Mouse (Mus musculus) c-Kit-negative CD71-positive TER-119-positive erythroid progenitor cells, embryonic 14.5 days (primary cell): ENCODE measurements around the gene Espn.

Source experiments
- DNase-seq: peaks from one replicate; pipeline ENCODE4 v3.0.0-alpha.2; 2013; ENCODE audit warnings: low read depth, low spot score

Gene Espn

GRCm38 (mm10) chr4:152146033-152146827, 5.9 kb downstream of the Espn start:
- DNase-seq: no peak

DNA sequence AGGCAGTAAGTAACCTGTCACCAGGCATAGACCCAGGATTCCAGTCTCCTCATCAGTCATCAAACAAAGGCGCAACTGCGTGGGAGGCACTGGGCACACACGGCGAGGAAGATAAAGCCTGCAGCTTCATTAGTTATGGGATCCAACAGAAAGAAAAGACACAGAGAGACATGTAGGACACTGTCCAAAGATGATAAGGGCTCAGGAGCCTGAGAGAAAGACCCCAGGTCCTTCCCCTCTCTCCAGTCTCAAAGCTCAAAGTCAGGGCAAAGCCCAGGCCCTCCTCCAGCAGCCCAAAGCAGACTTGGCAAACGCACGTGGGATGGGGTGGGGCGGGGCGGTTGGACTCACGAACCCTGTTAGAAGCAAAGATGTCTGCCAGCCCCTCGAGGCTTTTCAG, 6.7 kb downstream of the Espn start:
- DNase-seq: no peak

DNA sequence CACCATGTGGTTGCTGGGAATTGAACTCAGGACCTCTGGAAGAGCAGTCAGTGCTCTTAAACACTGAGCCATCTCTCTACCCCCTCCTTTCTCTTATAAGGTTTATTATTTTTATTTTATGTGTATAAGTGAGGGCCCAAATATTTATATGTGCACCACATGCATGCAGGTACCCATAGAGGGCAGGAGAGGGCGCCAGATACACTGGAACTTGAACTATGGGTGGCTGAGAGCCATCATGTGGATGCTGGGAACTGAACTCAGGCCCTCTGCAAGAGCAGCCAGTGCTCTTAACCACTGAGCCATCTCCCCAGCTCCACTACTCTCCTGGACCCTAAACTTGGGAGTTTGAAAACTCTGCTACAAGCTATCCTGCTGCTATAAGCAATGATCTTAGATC, 8.5 kb downstream of the Espn start:
- no peak for DNase-seq

DNA sequence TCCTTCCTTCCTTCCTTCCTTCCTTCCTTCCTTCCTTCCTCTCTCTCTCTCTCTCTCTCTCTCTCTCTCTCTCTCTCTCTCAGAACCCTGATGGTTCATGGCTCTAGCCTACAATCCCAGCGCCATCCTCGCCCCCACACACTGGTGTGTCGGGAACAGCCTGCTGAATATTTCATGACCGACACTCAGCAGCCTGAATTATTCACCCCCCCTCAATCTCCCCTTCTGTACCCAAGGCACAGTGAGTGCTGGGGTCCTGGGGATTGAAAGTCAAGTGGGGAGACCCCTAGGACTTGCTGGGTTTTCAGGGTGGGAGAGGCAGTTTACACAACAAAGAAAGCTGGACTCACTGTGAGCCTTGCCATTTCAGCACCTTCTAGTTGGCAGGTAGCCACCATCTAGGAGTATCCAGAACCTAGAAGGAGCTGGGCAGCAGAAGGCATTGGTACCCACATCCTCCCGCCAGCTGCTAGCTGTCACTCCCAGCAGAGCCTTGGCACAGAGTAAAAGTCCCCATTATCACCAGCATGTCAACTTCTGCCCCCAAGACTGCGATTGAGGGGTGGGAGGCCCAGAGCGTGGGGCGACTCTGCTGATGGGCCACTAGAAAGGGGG, 10.5 kb downstream of the Espn start:
- no peak for DNase-seq

DNA sequence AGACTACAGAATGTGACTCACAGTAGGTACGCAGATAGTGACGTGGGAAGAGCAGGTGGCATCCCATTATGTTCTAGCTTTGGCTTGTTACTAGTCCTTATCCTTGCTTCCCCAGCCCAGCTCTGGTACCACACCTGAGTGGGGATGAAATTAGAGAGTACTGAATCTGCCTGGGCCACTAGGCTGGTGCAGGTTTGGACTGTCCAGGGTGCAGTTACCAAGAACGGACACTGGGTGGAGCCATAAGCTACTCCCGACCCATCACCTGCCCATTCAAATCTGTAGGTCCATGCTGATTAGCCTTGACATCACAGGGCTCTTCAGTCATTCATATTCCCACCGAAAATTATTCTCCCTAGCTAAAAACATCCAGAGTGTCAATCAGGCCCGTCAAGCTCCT, 11.7 kb downstream of the Espn start:
- peak; percentile 37 for DNase-seq

- DNase-seq: peak; percentile 70
Measured at GRCm38 (mm10) chr4:152138497-152139260, 13.5 kb downstream of the Espn start.

- DNase-seq: no peak
Measured at GRCm38 (mm10) chr4:152136876-152137250, 15.3 kb downstream of the Espn start.

DNA sequence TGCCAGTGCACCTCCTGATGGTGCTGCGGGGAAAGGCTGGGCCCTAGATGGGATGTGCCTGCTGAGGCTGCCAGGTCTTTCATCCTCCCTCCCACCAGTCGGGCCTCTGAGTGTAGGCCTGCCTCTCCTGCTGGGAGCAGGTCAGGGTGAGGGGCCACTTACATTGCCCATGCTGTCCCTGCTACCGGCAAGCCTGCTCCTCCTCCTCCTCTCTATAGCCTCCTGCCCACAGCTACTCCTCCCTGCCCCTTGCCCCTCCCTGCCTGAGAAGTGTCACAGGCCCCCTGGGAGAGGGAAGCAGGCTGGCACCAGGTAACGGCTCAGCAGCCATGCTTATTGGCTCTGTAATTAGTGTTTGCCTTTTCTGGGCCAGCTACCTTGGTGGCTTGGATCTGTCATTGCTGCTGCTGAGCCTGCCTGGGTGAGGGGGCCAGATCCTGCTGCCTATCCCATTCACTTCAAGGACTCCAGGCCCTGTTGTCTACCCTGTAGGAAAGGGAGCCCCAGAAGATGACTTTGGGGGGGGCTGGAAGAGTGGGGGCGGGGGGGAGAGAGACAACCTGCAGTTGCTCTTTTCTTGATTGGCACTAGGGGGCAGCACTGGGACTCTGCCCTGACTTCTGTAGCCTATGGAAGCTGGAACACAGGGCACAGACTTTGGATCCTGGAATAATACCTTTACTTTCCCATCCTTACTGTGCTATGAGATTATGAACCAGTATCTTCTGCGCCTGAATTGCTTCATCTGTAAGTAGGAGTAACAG, 15.9 kb downstream of the Espn start:
- no peak for DNase-seq

DNA sequence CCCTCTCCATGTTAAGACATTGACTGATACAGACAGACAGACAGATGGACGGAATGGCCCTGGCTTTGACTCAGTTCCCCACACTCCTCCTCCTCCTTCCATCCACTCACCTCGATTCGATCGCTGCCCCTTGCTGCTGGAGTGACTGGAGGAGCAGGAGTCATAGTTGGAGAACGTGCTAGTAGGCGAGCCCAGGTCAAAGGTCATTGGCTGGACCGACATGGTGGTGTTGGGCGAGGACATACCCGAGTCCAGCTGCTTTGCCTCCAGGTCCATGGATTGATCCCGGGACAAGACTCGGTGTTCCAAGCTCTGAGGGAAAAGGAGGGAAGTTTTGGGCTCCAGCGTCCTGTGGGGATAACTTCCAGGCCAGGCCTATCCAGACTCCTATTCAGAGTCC, 16.8 kb downstream of the Espn start:
- no peak for DNase-seq

DNA sequence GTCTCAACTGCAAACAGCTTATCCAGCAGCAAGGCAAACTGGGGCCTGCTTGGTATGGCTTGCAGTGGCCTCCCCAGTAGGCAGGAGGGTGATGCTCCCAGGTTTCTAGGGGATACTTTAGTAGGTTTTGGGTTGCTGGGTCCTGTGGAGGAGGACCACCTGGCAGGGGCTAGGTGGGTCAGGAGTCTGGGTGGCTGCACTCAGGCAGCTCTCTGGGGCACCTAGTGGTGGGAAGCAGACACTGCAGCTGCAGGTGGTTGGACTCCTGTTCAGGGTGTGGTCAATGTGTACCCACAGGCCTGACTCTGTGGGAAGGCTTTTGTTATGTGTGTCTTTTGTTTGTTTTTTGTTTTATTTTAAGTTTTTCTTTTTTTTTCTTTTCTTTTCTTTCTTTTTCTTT, 17.7 kb downstream of the Espn start:
- DNase-seq: peak; percentile 44

DNA sequence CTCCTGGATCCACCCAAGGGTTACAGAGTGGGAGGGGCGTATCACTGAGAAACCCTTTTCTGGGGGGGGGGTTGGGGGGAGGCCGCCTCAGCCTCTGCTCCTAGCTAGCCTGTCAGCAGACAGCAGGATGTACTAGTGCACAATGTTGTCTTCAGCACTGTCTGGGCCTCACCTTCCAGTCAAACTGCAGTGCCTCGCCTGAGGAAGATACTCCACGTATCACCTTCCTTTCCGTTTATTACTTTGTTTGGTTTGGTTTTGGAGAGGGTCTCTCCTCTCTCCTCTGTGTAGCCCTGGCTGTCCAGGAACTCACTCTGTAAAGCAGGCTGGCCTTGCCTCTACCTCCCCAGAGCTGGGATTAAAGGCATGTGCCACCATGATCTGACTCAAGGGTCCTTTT, 19.0 kb downstream of the Espn start:
- DNase-seq: no peak

GRCm38 (mm10) chr4:152132772-152133169, 19.4 kb downstream of the Espn start:
- DNase-seq: no peak

DNA sequence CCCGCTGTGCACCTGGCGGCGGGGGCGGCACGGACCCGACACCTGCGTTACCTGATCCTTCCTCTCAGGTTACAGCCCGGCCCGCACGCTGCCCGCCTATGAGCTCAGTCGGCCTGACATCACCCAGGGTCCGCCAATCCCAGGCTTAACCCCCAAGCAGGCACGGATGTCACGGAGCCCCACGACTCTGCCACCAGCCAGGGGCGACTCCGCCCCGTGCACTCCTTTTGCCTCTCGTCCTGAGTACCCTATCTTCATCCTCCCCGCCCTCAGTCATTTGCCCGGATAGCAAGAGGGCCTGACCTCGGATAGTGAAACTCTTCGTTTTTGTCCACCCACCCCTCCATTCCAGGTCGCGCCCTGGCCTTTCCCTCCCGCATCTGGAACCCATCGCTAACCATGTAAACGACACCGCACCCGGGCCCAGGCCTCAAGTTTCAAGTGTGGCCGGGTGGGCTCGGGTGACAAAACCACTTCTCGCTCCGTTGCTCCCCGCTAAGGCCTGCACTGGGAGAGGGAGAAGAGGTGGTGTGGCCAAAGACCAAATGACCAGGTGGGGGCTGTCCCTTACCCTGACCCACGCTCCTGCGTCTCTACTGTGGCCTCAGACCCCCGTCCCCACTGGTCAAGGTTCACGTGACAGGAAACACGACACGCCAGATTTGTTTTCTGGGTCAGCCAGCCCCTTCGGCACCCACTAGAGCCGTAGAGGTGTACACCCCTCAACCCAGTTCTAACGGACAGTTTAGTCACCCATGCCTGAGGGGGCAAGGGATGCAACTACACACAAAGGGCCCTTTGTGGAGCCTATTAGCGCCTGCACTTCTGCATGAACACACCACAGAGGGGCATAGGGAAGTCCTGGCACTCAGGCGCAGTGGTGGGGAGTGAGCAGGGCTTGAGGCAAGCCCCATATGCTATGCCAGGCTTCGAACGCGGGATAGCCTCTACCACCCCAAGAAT, 20.1 kb downstream of the Espn start:
- no peak for DNase-seq

DNA sequence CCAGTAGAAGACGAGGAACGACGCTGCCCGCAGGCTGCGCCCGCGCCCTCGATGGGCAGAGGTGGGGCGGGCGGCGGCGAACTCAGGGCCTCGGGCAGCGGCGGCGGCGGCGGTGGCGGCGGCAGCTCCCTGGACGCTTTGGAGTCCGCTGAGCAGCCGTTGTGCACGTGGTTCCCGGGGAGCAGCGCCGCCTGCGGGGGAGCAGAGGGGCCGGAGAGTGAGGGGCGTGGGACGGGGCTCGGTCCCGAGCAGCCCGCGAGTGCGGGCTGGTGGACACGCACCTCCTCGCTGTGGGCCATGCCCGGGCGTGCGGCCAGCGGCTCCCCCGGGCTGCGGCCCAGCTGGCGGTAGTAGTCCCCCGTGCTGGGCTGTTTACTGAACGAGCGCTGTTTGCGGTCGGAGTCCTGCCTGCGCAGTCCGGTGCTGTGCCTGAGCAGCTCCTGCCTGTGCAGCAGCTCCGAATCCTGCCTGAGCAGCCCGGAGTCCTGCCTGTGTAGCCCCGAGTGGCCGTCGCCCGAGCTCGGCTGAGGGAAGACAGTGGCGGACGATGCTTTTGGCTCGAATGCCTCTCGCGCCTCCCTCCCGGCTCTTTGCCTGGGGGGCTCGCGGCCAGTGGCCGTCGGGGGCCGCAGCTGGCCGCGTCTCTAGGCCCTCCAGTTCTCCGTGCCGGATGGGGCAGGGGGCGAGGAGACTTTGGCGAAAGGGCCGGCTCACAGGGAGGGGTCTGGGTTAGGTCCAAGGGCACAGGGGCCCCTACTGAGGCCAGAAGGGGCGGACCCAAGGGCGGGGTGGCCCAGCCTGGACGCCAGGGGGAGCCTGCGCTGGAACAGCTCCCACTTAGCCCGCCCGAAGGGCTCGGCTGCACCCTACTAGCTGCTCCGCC, 21.2 kb downstream of the Espn start:
- DNase-seq: no peak

- DNase-seq: no peak
Measured at GRCm38 (mm10) chr4:152129395-152129930, 22.7 kb downstream of the Espn start.

DNA sequence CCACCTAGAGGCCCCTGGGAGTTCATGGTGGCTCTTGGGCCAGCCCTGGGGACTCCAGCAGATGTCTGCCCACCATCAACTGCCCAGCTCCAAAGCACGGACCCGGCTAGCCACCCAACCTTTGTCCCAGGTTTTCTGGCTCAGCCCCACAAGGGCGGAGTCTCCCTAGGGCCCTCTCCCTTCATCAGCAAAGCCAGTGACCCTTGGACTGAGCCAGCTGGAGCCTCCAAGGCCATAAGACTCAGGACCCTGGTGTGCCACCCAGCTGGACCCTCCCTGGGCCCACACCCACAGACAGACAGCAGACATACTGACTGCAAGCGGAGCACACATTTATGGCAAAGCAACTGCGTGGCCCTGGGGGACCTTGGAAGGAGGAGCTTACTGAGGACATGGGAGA, 23.4 kb downstream of the Espn start:
- DNase-seq: no peak

GRCm38 (mm10) chr4:152127884-152128283, 24.3 kb downstream of the Espn start:
- DNase-seq: no peak

DNA sequence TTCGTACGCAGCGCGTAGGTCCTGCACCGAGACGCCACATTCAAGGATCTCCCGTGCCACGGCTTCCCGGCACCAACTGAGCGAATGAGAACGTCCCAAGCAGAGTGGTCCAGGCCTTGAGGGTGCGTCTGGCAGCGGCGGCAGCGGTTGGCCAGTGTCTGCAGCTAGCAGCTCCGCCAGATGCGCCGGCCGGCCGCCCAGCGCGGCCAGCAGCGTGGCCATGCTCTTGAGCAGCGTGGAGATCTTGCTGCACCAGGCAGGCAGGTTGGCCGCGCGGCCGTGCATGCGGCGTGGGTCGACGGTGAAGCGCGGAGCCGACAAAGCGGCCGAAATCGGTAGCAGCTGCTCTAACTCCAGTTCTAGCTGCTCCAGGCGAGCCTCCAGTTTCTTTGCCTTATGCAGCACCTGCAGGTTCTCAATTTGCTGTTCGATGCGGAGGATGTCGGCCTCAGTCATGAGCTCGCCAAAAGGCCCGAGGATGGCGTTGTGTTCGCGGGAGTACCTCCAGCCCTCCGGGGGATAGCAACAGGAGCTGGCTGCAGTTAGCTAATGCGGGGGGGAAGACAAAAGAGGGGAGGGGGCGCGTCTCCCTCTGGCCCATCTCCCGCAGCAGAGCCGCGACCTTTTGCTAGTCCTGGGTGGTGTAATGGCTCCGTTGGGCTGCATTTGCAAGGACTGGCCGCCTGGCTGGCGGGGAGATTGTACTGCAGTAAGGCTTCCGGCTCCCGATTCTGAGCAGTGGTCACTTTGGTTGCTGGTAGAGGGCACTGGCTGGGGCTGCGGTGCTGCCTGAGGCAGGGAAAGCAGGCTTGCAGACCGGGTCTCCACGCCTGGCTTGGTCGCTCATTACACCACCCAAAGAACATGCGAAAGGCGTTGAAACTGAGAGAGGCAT, 25.9 kb downstream of the Espn start:
- DNase-seq: no peak
